Mouse (Mus musculus) liver, embryonic 15.5 days (tissue): ENCODE measurements around the gene 4930402H24Rik. TPM values are rescaled to one million over a fixed set of nuclear protein-coding genes. Genes with fewer than 3 reads are reported as not detected.

ENCODE experiments used
- ATAC-seq: fragments of 200-750 bp; cut with Nextera tagmentation; 2 replicates; pipeline ENCODE4 v1.8.0; 2017; ENCODE audit warnings: moderate number of reproducible peaks, mild to moderate bottlenecking, moderate library complexity; ENCODE audit not compliant: insufficient read depth
- H3K27ac ChIP-seq: fragments of 300-500 bp; sonication (generic); replicated peaks from 2 replicates; pipeline ENCODE4 v1.5.1; 2015; ENCODE audit warnings: mild to moderate bottlenecking, inconsistent platforms
- H3K27me3 ChIP-seq: fragments of 300-500 bp; sonication (generic); 2 replicates; pipeline ENCODE4 v1.6.1; 2015; ENCODE audit warnings: mild to moderate bottlenecking, inconsistent platforms
- H3K36me3 ChIP-seq: fragments of 300-500 bp; sonication (generic); replicated peaks from 2 replicates; pipeline ENCODE4 v1.6.1; 2015; ENCODE audit warnings: moderate library complexity, mild to moderate bottlenecking, inconsistent platforms
- H3K4me1 ChIP-seq: fragments of 300-500 bp; sonication (generic); replicated peaks from 2 replicates; pipeline ENCODE4 v1.6.1; 2015; ENCODE audit warnings: inconsistent platforms
- H3K4me2 ChIP-seq: fragments of 300-500 bp; sonication (generic); 2 replicates; pipeline ENCODE4 v1.6.1; 2015; ENCODE audit warnings: moderate library complexity, mild to moderate bottlenecking, inconsistent platforms
- H3K4me3 ChIP-seq: fragments of 300-500 bp; sonication (generic); replicated peaks from 2 replicates; pipeline ENCODE4 v1.5.1; 2015; ENCODE audit warnings: mild to moderate bottlenecking, inconsistent platforms
- H3K9ac ChIP-seq: fragments of 300-500 bp; sonication (generic); 2 replicates; pipeline ENCODE4 v1.6.1; 2015; ENCODE audit warnings: moderate library complexity, mild to moderate bottlenecking, inconsistent platforms
- H3K9me3 ChIP-seq: fragments of 300-500 bp; sonication (generic); replicated peaks from 2 replicates; pipeline ENCODE4 v1.6.1; 2016; ENCODE audit warnings: inconsistent platforms
- whole genome bisulfite sequencing: fragments of 180-500 bp; shearing (Covaris S2); methylation state at CpG from one replicate; pipeline ENCODE4 v1.1.7; 2015; ENCODE audit warnings: mixed read lengths; ENCODE audit not compliant: insufficient replicate concordance; 5-methylcytosine and 5-hydroxymethylcytosine counted together
- polyA plus RNA-seq: library from polyadenylated mRNA; unstranded; fragments of >200 nt; fragmentation: Nextera tagmentation; extraction: Ambion mirVana; gene quantifications from 2 replicates; pipeline ENCODE4 v1.2.1, GENCODE M21; 2015

The 4930402H24Rik gene
- polyA plus RNA-seq, 1 experiment from 2014 or later: 9.8 TPM

- H3K9ac ChIP-seq: no peak within 1 kb of the TSS
- H3K36me3 ChIP-seq: no peaks in the 10 kb centered on the region
- H3K4me3 ChIP-seq: peak within 1 kb of the TSS; percentile 55
- no peaks in the 10 kb centered on the region for H3K9me3 ChIP-seq
- H3K4me2 ChIP-seq: peak within 1 kb of the TSS; percentile 82
- no peak within 1 kb of the TSS for H3K27ac ChIP-seq
- under 1% methylated on average over 64 of the region's 65 CpGs for WGBS
- peak; percentile 56 for ATAC-seq
- H3K27me3 ChIP-seq: peaks cover 67% of the 10 kb centered on the region
- peaks cover 15% of the 10 kb centered on the region for H3K4me1 ChIP-seq
Measured at GRCm38 (mm10) chr2:130697153-130697810, 208.9 kb downstream of the 4930402H24Rik start, which contains the start of gene Slc4a11. TSS of gene Slc4a11 (minus strand) at chr2:130697519.

DNA sequence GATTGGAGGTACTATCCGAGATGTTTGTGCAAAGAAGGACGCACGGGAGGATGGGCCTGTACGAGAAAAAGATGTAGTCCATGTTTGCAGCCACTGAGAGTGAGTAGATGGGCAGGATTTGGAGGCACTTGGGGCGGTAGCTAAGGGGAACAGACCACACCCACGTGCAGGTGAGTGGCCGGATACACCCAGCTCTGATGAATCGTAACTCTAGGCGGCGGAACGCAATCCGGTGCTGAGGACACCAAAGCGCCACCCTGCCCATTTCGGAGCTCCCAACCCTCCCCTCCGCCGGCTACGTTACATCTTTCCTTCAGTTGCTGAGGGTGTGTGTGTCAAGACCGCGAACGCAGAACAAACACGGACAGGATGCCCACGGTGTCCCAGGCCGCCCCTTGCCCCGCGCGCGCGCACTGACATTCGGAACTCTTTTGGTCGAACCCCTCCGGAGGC, 209.5 kb downstream of the 4930402H24Rik start:
- Histone ChIP-seq H3K27ac (no peak overlapping the region), H3K36me3 (no peaks in the 10 kb centered on the region), H3K4me2 (peak overlapping the region; percentile 82), H3K9me3 (no peaks in the 10 kb centered on the region), H3K9ac (no peak overlapping the region), H3K4me1 (peaks cover 15% of the 10 kb centered on the region), H3K4me3 (peak overlapping the region; percentile 55), H3K27me3 (peaks cover 67% of the 10 kb centered on the region)
- no peak for ATAC-seq
- WGBS: 2% methylated on average over 31 of the region's 31 CpGs

- Histone ChIP-seq H3K4me1 (peaks cover 15% of the 10 kb centered on the region), H3K27me3 (peaks cover 47% of the 10 kb centered on the region), H3K9me3 (no peaks in the 10 kb centered on the region), H3K9ac (no peak overlapping the region), H3K27ac (no peak overlapping the region), H3K36me3 (no peaks in the 10 kb centered on the region), H3K4me2 (no peak overlapping the region), H3K4me3 (no peak overlapping the region)
- 31% methylated on average over 3 of the region's 3 CpGs for WGBS
- ATAC-seq: no peak
Measured at GRCm38 (mm10) chr2:130693563-130693962, 212.6 kb downstream of the 4930402H24Rik start.

GRCm38 (mm10) chr2:130689011-130689410, 217.2 kb downstream of the 4930402H24Rik start:
- Histone ChIP-seq H3K36me3 (no peaks in the 10 kb centered on the region), H3K27me3 (peaks cover 2% of the 10 kb centered on the region; the same call in 1 of the 2 replicates), H3K4me2 (no peak overlapping the region), H3K27ac (no peak overlapping the region), H3K4me3 (no peak overlapping the region), H3K4me1 (no peaks in the 10 kb centered on the region), H3K9me3 (no peaks in the 10 kb centered on the region), H3K9ac (no peak overlapping the region)
- 57% methylated on average over 2 of the region's 2 CpGs for WGBS
- ATAC-seq: no peak

GRCm38 (mm10) chr2:130685426-130685825, 220.8 kb downstream of the 4930402H24Rik start:
- H3K9ac ChIP-seq: no peak overlapping the region
- no peak overlapping the region for H3K4me2 ChIP-seq
- no peak overlapping the region for H3K4me3 ChIP-seq
- no peak for ATAC-seq
- no peaks in the 10 kb centered on the region for H3K27me3 ChIP-seq
- peaks cover 28% of the 10 kb centered on the region for H3K36me3 ChIP-seq
- WGBS: 81% methylated on average over 9 of the region's 9 CpGs
- no peaks in the 10 kb centered on the region for H3K4me1 ChIP-seq
- no peaks in the 10 kb centered on the region for H3K9me3 ChIP-seq
- no peak overlapping the region for H3K27ac ChIP-seq

DNA sequence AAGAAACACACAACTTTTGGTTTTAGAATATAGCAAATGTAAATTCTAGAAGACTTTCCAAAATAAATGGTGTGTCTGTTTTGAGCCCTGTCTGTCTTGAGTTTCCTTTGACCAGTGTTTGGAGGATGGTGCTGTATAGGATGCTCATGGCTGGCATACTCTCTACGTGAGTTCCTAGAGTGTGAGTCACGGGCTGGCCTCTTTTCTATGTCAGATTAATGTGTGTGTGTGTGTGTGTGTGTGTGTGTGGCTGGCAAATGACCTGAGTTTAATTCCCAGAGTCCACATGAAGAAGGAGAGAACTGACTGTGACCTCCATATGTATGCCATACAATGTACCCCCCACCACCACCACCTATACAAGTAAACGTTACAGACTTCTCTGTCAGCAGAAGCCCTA, 224.7 kb downstream of the 4930402H24Rik start:
- Histone ChIP-seq H3K9ac (no peak overlapping the region), H3K36me3 (peaks cover 67% of the 10 kb centered on the region), H3K4me3 (no peak overlapping the region), H3K27me3 (no peaks in the 10 kb centered on the region), H3K4me1 (no peaks in the 10 kb centered on the region), H3K9me3 (no peaks in the 10 kb centered on the region), H3K27ac (no peak overlapping the region), H3K4me2 (no peak overlapping the region)
- ATAC-seq: no peak
- WGBS: 87% methylated on average over 3 of the region's 3 CpGs

DNA sequence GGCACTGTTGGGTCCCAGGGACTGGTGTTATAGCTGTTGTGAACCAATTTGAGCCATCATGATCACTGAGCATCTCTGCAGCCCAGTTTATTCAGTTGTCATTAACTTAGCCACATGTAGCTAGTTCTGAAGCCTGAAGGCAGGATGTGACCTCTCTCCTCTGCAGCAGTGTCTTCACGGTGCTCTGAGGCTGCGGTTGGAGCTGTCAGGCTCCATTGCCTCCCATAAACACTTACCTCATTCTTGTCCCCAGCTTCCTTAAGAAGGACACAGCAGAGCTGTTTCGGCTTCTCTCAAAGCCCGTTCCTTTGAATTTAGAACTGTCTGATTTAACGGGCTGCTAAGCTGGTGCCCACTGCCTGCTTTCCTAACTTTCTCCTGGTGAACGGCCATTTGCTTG, 226.3 kb downstream of the 4930402H24Rik start:
- Histone ChIP-seq H3K27me3 (no peaks in the 10 kb centered on the region), H3K4me3 (no peak overlapping the region), H3K27ac (no peak overlapping the region), H3K9ac (no peak overlapping the region), H3K4me1 (no peaks in the 10 kb centered on the region), H3K9me3 (no peaks in the 10 kb centered on the region), H3K36me3 (peaks cover 84% of the 10 kb centered on the region), H3K4me2 (no peak overlapping the region)
- WGBS: 84% methylated on average over 6 of the region's 6 CpGs
- ATAC-seq: no peak

- Histone ChIP-seq H3K36me3 (peaks cover 89% of the 10 kb centered on the region), H3K9me3 (no peaks in the 10 kb centered on the region)
- WGBS: 83% methylated on average over 12 of the region's 12 CpGs
Measured at GRCm38 (mm10) chr2:130679154-130679553, 227.1 kb downstream of the 4930402H24Rik start.

DNA sequence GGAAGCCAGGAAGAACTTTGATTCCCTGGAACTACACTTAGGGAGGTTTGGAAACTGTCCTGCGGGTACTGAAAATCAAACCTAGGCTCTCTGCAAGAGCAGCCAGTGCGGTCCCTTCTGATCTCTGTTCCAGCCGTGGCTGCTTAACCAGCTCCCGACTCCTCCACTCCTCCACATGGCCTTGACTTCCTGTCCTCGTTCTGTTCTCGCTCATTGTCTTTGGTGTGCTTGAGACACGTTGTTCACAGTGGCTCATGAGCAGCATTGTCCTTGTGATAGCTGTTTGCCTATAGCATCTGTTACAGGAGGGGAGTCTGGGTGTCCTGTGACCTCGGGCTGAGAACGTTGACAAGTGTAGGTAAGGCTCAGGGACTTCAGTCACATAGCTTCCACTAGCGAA, 229.0 kb downstream of the 4930402H24Rik start:
- Histone ChIP-seq H3K4me1 (no peaks in the 10 kb centered on the region), H3K4me2 (no peak overlapping the region), H3K36me3 (peaks cover 97% of the 10 kb centered on the region), H3K4me3 (no peak overlapping the region), H3K9ac (no peak overlapping the region), H3K27me3 (no peaks in the 10 kb centered on the region), H3K9me3 (no peaks in the 10 kb centered on the region), H3K27ac (no peak overlapping the region)
- ATAC-seq: no peak
- WGBS: 77% methylated on average over 10 of the region's 10 CpGs

More at GRCm38 (mm10) chr2:130679154-130679553, 227.1 kb downstream of the 4930402H24Rik start:
- Histone ChIP-seq H3K9ac (no peak overlapping the region), H3K4me3 (no peak overlapping the region), H3K27me3 (no peaks in the 10 kb centered on the region), H3K4me1 (no peaks in the 10 kb centered on the region), H3K27ac (no peak overlapping the region), H3K4me2 (no peak overlapping the region)
- no peak for ATAC-seq

GRCm38 (mm10) chr2:130667559-130667958, 238.6 kb downstream of the 4930402H24Rik start, which contains the start of gene Itpa:
TSS of gene Itpa (plus strand) at chr2:130667610.
- H3K4me1 ChIP-seq: peaks cover 62% of the 10 kb centered on the region
- ATAC-seq: peak; percentile 64
- under 1% methylated on average over 31 of the region's 31 CpGs for WGBS
- peak within 1 kb of the TSS; percentile 75 for H3K4me2 ChIP-seq
- H3K27me3 ChIP-seq: no peaks in the 10 kb centered on the region
- H3K9ac ChIP-seq: peak within 1 kb of the TSS; percentile 73
- peaks cover 28% of the 10 kb centered on the region for H3K36me3 ChIP-seq
- no peaks in the 10 kb centered on the region for H3K9me3 ChIP-seq
- H3K27ac ChIP-seq: peak within 1 kb of the TSS; percentile 85
- H3K4me3 ChIP-seq: peak within 1 kb of the TSS; percentile 85

DNA sequence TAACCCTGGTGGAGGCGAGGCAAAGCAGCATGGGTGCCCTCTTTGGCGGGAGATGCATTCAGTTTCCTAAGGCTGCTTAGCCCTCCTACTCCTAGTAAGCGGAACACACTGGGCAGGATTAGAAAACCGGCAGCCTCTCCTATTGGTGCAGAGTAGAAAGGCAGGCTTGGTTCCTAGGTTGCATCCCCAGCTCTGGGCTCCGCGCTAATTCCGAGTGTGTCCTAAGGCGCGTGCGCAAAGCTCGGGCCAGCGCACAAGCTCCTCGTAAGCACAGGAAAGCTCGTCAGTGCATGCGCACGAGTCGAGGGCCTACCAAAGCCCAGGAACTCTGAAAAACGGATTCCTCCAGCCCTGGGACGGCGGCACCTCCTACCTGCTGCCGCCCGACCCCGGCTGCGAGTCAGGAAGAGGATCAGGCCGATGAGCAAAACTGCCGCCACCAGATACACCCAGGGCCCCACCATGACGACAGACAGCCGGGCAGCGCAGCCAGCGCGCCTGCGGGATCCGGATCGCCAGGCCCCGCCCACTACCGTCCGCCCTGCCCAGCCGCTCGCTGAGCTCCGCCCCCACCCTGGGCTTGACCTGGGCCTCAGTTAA, 242.0 kb downstream of the 4930402H24Rik start, which contains the start of gene Ddrgk1:
Gene Ddrgk1, minus strand, starts transcription at position 558 of the 600 bp plus-strand sequence.
- H3K9me3 ChIP-seq: no peaks in the 10 kb centered on the region
- H3K36me3 ChIP-seq: peaks cover 35% of the 10 kb centered on the region
- peak within 1 kb of the TSS; percentile 72 for H3K4me3 ChIP-seq
- peak within 1 kb of the TSS; percentile 82 for H3K9ac ChIP-seq
- WGBS: under 1% methylated on average over 40 of the region's 40 CpGs
- ATAC-seq: peak; percentile 92
- peaks cover 50% of the 10 kb centered on the region for H3K4me1 ChIP-seq
- H3K27ac ChIP-seq: peak within 1 kb of the TSS; percentile 97
- no peaks in the 10 kb centered on the region for H3K27me3 ChIP-seq
- H3K4me2 ChIP-seq: peak within 1 kb of the TSS; percentile 87
